Mouse (Mus musculus): ENCODE data around the gene Trdn.
A peak's percentile ranks its signal among the peaks of the same experiment; 100 is the strongest.

Gene Trdn

GRCm38 (mm10) chr10:33080254-33080653, at the start of gene Trdn:
Gene Trdn (plus strand): TSS chr10:33080554.
- ATAC-seq (ENCODE audit: low TSS enrichment): no peak

GRCm38 (mm10) chr10:33060771-33061170, 19.6 kb upstream of the Trdn start:
- no peak for ATAC-seq (ENCODE audit: low TSS enrichment)

- ATAC-seq (ENCODE audit: low TSS enrichment): no peak
These were observed 14.8 kb upstream of the Trdn start for GRCm38 (mm10) chr10:33065566-33065965.

DNA sequence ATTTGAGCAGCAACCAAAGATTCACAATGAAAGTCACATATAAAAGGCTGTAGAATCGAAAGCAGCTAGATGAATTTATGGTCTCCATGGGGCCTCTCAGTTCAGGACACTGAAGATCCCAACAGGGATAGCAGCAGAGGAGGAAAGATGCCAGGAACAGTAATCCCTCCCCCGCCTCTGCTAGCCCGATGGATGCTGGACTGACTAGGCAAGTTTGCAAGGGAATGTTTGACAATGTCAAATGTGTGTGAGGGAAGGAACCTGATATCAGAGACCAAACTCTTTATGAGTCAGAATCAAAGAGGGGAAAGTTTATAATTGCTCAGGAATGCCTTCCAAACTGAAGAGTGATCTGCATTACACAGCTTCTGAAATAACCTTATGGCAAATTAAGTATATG, 7.2 kb upstream of the Trdn start:
- no peak for ATAC-seq (ENCODE audit: low TSS enrichment)

GRCm38 (mm10) chr10:33082151-33082844, 1.9 kb downstream of the Trdn start:
- no peak for ATAC-seq (ENCODE audit: low TSS enrichment)

DNA sequence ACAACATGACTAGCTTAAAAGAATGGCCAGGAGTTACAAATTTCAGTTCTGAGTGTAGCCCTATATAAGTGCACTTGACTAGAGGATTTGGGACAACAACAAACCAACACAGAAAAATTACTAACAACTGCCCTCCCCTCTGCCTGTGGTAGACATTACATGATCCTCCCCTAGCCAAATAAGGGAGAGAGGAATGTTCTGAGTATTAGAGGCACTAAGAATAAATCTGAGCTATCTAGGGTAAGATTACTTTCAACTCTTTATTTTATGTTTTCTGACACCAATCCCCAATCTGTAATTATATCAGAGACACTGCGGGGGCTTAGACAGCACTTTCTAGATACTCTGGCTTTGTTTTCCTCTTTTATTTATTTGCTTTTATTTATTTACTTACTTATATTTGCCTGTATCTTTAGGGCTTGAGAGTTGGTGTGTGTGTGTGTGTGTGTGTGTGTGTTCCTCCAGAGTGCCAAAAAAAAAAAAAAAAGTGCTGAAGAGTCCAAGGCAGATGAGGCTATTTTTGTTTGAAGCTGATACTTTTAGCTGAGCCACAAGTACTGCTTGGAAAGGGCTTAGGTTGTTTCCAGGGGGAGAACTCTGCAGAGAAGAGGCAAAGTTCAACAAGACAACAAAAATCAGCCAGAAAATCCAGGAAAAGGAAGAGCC, 2.7 kb downstream of the Trdn start:
- ATAC-seq (ENCODE audit: low TSS enrichment): no peak

DNA sequence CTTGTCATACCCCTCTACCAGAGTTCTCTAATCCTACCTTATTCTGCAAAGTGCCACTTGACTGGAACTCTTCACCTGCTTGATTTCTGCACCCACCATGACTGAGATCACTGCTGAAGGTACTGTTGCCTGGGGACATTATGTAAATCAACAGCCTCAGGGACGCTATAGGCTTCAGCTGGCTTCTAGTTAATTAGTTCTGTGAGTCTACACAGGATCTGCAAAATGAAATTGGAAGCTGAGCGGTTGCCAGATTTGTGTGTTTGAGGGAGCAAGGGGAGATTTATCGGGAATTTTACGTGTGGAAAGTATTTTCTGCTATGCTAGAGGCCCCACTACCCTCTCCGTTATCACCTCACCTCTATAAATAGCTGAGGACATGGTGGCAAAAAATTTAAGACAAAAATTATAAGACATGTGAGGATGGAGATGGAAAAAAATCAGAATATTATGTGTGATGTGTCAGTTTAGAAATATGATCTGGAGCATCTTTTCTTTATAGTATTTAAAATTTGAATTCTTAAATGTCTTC, 3.3 kb downstream of the Trdn start:
- ATAC-seq (ENCODE audit: low TSS enrichment): 0 out of 2 replicates have a peak, but pooled peaks have one; percentile 47

DNA sequence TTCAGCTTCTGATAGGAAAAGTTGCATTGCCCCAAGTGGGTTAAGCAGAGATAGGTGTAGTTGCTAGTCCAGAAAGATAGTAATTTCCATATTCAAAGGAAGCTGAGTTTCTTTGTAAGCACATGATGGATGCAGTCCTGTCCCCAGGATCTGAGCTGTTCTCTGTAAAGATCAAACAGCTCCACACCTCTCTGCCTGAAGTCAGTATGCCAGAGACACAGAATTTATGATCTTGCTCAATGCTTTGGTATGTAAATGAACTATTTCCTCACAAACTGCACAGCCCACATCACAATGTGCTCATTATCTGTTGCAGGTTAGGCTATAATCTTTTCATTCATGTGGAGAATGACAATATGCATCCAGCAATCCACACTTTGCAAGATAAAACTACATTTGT, 8.0 kb downstream of the Trdn start:
- no peak for ATAC-seq (ENCODE audit: low TSS enrichment)

DNA sequence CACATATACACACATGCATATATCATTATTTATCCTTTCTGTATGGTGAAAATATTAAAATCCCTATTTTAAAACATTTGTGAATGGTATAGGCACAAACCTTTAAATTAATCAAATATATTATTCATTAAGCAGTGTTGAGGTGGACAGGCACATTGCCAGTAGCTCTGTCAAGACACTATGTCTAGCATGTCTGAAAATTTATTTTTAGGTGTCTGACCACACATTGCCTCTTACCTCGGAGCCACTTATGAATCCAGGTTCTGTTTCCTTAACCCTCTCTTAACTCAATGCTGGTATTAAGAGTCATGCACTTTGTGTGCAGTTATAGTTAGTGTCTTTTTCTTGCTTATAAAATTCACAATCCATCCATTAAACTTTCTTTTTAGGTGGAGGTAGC, 12.0 kb downstream of the Trdn start:
- no peak for ATAC-seq (ENCODE audit: low TSS enrichment)

GRCm38 (mm10) chr10:33107942-33108341, 27.6 kb downstream of the Trdn start:
- no peak for ATAC-seq (ENCODE audit: low TSS enrichment)

DNA sequence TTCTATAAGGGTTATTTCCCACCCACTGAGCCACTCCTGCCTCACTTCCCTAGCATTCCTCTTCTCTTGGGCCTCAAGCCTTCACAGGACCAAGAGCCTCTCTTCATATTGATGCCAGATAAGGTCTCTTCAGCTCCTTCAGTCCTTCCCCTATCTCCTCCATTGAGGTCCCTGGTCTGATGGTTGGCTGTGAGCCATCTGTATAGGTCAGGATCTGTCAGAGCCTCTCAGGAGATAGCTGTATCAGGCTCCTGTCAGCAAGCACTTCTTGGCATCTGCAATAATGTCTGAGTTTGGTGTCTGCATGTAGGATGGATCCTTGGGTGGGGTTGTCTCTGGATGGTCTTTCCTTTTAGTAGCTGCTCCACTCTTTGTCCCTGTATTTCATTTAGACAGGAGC, 42.7 kb downstream of the Trdn start:
- ATAC-seq (ENCODE audit: low TSS enrichment): no peak

DNA sequence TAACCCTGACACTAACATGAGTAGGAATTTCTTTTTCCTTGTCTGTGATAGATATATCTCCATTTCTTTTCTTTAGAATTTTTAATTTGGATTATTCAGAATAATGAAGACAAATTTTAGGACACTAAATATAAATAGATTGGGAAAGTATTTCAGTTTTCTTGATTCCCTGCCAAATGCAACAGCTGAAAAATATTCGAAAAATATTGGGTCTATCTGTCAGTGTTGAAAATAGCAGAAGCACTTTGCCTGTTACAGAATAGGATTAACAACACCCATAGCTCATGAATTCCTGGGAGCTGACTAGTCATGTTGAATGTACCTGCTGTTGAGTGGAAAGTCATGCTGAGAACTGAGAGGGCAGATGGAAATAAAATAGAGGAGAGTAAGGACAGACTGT, 64.6 kb downstream of the Trdn start:
- no peak for ATAC-seq (ENCODE audit: low TSS enrichment)

DNA sequence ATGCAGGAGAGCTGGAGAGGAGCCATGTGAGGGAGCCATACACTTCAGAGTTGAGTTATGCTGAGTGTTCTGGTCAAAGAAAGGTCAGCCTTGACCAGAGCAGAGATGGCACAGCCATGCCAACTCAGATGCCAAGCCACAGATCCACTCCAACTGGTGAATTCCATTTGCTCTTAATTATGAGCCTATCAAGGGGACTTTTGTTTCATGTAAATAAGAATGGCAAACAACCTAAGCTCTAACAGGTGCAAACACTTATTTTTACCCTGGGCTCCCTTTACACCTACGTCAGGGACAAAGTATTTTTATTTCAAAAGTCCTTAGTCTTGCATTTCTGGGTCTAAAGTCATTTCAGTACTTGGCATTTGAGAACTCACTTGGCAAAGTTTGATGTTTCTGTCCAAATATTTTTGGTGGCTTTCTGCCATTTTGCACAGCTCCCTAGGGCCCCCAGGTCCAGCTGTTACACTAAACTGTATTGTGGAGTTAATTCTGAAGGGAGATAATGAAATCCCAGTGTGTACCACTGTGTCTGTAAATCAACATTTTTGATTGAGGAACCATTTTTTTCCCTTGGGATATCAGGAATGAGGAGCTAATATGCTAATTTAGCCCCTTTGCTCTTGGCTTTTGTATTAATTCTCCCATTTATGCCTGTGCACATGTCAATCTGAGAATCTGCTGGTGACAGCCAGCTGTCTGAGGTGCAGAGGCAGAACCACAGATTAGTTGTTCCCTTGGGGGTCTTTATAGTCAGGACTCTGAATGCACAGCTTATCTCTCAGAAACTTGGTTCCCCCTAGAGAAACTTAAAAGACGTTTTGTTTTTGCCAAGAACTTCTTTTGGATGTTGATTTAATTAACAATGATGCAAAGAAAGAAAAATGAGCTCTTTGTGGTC, 99.6 kb downstream of the Trdn start:
- ATAC-seq (ENCODE audit: low TSS enrichment): no peak

- no peak for ATAC-seq (ENCODE audit: low TSS enrichment)
These were observed 108.7 kb downstream of the Trdn start for GRCm38 (mm10) chr10:33189031-33189430.

- no peak for ATAC-seq (ENCODE audit: low TSS enrichment)
These were observed 115.6 kb downstream of the Trdn start for GRCm38 (mm10) chr10:33195919-33196318.

DNA sequence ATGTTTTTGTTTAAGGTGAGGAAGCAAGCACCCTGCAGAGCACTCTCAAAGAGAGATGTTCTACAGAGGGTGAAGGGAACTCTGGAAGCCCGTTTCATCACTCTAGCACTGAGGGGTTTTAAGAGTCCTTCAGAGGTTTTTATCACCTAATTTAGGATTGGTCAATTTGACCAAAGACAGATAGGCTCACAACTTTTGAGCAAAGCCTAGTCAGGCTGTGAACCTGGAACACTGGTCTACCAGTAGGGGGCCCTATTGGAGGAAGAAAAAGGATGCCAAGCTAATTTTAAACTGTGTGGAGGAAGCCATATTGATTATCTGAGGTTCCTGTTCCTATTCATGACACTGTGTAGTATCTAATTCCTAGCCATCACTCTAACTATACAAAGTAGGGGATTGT, 117.9 kb downstream of the Trdn start:
- no peak for ATAC-seq (ENCODE audit: low TSS enrichment)

- ATAC-seq (ENCODE audit: low TSS enrichment): no peak
These were observed 130.1 kb downstream of the Trdn start for GRCm38 (mm10) chr10:33210411-33210810.

DNA sequence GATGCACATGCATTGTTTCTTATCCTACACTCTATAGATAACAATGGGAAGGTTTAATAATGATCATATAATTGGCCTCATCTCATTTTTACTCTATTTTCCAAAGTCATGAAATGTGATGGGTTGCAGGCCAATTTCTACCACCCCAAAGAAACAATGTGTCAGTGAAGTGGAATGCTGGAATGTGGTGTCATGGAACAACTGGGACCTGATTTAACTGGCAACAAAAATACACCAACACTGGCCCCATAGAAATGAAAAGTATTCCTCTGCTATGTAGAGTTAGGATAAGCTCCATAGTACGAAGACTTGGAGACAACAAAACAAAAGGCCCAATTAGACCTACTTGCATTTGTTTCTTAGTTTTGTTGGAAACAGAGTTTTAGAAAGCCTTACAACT, 173.6 kb downstream of the Trdn start:
- no peak for ATAC-seq (ENCODE audit: low TSS enrichment)

GRCm38 (mm10) chr10:33256202-33256601, 175.8 kb downstream of the Trdn start:
- ATAC-seq (ENCODE audit: low TSS enrichment): no peak

DNA sequence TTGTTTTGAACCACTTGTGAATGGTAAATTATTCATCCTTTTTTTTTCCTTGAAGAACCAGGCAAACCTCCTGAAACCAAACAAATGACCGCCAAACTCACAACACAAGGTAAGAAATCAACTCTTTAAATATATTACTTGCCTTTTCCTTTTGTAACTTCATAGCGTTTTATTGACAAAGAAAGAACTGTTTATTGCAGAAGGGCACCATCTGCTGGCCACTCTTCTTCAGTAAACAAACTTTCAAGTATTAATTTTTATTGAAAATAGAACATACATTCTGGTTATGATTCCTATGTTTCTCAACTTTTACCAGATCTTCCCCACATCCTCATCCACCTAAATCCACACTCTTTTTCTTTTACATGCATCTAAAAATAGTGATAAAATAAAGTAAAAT, 224.6 kb downstream of the Trdn start:
- ATAC-seq (ENCODE audit: low TSS enrichment): no peak

- no peak for ATAC-seq (ENCODE audit: low TSS enrichment)
These were observed 272.7 kb downstream of the Trdn start for GRCm38 (mm10) chr10:33353026-33353425.

- ATAC-seq (ENCODE audit: low TSS enrichment): peak; percentile 100
These were observed 286.2 kb downstream of the Trdn start for GRCm38 (mm10) chr10:33366521-33366920.

All from frontal cortex, adult (tissue).